Mouse (Mus musculus): Measurements from ENCODE around the gene Vdac2.

DNA sequence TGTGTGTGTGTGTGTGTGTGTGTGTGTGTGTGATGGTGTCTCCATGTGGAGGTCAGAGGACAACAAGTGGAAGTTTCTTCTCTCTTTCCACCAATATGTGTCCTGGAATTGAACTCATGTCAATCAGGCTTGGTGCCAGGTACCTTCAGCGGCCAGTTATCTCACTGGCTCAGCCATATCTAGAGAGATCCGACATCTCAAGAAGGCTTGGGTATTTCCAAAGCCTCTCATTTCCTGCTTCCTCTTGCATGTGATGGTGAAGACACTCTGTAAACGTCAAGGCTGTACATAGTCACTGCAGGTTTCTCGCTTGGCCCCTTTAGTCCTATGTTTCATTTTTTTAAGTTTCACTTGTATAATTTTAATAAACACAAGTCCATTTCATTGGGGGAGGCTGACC lies 11.8 kb upstream of the Vdac2 start:
- TF ChIP-seq CTCF (IDR thresholded peaks at IDR 0.05; ENCODE audit: low read depth, low read length) (no peak), POLR2A (IDR thresholded peaks at IDR 0.05; ENCODE audit: extremely low read depth, insufficient read depth, low read length) (no peak)
